Mouse (Mus musculus): ENCODE data around the gene Cdkn2aip.

GRCm38 (mm10) chr8:47743419-47743818 is 29.7 kb upstream of the Cdkn2aip start:
- TF ChIP-seq CTCF (IDR thresholded peaks at IDR 0.05; ENCODE audit: extremely low read depth, insufficient read length, insufficient replicate concordance, low read depth, low read length) (peak; percentile 79), POLR2A (IDR thresholded peaks at IDR 0.05; ENCODE audit: low read depth, low read length) (no peak)

Measured in small intestine, adult 2 months (tissue).